Mouse (Mus musculus) kidney, postnatal 36 days (tissue): ENCODE data around the gene Serbp1.
"Not testable (repeated sequence)": the region's sequence is repeated elsewhere in the genome, so short reads cannot be mapped to it uniquely, and the experiment has no call there.

ENCODE experiments used
- DNase-seq, 2 experiments: peaks; one replicate each; pipeline ENCODE4 v3.0.0; 2021 to 2022; ENCODE audit warnings: mixed read lengths in 2 of 2

The Serbp1 gene

DNA sequence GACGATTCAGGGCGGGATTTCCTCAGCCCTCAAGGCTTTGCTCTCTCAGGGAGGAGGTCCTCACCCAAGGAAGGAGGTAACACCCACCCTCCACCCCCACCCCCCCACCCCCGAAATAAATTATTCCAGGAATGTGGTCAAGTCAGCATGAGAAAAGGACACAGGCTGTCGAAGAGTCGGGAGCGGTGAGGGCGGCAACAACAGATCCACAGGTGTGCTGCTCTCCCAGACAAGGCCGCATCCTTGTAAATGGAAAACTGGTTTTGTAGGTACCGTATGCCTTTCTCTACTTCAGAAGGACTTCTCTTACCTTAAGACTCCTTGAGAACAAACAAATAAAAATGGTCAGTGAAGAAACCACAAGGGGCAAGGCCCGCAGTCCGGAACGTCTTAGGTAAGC is at the start of gene Serbp1:
Serbp1 (plus strand) TSS at position 200 of the 400 bp plus-strand sequence.
- DNase-seq, result no peak

DNA sequence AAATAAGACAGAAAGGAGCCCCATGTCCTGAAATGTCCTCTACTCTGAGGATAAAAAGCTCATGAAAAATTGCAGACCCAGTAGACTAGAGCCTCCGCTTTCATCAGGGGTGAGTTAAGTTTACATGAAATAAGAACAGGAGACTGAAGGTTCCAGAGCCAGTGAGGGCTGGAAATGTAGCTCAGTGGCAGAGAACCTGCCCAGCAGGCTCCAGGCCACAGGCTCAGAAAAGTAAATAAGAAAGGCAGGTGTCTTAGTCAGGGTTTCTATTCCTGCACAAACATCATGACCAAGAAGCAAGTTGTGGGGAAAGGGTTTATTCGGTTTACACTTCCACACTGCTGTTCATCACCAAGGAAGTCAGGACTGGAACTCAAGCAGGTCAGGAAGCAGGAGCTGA is 44.4 kb upstream of the Serbp1 start:
- no peak for DNase-seq

DNA sequence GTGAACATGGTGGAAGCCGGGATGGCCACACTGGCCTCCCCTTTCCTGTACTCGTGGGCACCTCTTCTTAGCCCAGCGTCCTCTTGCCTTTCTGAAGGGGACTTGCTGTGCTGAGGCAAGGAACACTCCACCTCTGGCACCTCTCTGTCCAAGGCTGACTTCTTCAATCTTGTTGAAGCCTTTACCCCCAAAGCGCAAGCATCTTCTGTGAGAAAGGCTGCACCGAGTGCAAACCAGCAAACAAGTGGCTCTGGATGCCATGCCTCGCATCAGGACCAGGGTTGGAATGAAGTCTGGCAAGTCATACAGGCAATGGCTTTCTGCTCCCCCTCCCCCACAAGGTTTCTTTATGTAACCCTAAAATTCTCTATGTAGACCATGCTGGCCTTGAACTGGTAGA is 43.4 kb upstream of the Serbp1 start:
- DNase-seq, result no peak

DNA sequence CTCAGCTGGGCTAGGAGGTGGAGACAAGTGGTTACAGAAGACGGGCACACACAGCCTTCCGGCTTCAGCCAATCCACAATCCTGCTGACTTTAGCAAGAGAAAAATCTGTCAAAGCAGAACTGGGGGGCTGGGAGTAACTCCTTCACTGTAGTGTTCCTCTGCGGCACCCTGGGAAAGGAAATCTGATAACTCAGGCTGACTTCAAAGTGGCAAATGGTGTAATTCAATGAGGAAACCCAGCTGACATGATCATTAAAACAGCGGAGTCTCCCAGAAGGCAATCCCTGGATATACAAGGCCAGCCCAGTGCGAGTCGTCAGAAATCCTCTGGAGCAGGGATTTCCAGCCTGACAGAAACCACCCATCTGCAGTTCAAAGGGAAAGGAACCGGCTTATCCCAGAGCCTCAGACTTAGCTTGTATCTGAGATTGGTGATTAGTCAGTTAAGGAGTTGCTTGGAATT is 42.8 kb upstream of the Serbp1 start:
- DNase-seq, result peak; percentile 11 to 14

DNA sequence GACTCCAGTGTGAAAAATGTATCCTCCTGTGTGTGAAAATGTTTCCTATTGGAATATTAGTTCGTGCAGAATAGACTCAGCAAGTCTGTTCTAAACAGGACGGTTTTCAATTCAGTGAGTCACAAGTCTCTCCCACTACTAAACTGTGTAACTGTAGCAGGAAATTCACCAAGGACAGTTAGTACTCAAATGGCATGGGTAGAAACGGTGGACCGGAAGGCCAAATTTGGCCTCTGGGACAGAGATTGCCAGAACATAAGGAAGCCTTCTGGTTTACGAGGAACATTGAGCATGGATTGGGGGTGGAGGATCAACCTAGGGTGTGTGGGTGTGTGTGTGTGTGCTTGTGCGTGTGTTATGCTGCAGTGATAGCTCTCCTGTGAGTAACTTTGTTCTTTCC is 41.2 kb upstream of the Serbp1 start:
- DNase-seq, result no peak

DNA sequence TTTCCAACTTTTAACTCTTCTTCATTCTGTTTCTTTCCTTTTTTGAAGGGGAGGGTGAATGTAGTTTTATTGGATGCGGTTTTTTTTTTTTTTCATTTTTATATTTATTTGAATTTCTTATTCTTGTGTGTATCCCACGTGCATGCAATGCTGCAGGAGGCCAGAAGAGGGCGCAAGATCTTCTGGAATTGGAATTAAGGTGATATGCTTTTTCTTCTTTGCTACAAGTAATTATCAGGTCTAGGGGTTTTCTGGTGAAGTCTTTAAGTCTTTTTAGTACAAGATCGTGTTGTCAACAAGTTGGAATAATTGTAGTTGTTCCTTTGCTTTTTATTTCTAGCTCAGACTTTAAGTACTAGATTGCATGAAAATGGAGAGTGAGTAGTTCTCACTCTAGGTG is 39.9 kb upstream of the Serbp1 start:
- DNase-seq, result peak; percentile 20 to 73

DNA sequence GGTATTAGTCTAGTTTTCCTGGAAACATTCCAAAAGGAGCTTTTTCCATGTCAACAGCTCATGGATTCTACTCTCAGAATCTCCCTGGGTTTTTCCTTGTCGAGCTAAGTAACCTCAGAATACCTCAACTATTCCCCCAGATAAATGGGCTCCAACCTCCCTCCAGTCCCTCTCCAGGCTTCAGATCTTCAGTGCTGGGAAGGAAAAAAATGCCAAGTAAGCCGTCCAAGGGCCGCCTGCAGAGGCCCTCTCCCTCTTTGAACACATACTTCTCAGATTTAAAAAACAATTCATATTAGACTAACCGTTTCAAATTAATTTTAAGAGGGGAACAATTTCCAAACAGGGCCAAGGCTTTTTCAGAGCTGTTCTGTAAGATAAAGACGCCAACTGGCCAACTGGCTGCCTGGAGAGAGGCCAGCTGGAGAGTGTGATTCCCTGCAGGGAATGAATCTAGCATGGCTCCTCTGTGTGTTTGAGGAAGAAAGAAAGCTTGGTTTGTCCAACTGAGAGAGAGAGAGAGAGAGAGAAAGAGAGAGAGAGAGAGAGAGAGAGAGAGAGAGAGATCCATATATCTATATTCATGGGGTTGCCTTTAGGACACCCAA is 37.2 kb upstream of the Serbp1 start:
- DNase-seq, result no peak

DNA sequence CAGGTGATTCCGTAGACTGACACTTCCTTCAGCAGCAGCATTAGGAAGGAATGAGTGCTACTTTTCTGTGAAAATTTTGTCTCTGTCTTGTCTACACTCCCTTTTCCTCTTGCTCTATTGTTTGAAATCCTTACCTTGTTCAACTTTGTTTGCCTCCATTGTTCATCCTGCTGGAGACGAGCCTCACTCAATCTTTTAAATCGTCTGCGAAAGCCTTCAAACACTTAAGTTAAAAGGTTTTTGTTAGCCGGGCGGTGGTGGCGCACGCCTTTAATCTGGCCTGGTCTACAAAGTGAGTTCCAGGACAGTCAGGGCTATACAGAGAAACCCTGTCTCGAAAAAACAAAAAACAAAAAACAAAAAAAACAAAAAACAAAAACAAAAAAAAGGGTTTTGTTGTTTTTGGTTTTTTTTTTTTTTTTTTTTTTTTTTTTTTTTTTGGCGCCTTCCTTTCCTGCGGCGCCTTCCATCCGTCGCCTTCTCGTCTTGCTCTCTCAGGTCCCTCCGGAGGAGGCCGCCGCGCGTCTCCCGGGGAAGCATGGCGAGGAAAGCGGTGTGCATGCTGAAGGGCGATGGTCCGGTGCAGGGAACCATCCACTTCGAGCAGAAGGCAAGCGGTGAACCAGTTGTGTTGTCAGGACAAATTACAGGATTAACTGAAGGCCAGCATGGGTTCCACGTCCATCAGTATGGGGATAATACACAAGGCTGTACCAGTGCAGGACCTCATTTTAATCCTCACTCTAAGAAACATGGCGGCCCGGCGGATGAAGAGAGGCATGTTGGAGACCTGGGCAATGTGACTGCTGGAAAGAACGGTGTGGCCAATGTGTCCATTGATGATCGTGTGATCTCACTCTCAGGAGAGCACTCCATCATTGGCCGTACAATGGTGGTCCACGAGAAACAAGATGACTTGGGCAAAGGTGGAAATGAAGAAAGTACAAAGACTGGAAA is 32.6 kb upstream of the Serbp1 start:
- no peak for DNase-seq

DNA sequence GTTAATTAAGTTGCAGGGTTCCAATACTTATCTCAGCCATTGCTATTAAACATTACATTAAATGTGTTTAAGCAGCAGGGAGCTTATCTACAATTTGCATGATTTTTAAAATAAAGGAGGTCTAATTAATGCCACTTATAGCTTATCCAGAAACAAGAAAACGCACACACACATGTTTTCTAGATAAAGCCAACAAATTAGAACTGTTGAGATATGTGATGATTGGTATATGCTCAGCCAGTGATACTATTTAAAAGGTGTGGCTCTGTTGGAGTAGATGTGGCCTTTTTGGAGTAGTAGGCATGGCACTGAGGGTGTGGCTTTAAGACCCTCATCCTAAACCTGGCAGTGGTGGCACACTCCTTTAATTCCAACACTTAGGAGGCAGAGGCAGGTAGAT is 25.6 kb upstream of the Serbp1 start:
- no peak for DNase-seq

DNA sequence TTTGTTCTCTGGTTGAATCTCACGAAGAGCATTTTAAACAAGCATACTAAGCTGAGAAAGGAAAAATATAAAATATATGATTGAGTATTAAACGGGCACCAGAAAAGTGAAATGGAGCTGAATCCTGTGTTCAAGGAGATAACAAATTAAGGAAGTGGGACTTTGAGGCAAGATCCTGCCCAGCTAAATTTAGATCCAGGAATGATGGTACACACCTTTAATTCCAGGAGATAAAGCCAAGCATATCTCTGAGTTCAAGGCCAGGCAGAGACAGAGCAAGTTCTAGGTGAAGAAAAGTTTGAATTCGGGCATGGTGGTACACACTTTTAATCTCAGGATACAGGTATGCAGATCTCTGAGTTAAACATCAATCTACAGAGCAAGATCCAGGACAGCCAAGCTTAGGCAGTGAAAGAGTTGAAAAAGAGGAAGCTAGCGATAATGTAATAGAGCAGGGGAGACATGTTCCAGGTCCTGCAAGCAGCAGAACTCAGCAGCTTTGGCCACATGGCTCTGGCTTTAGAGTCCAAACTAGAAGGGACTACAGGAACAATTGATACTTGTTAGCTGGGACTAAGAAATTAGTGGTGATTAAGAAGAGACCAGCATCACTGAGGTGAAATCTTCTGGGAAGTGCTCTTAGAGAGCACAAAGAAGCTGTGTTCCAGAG is 24.4 kb upstream of the Serbp1 start:
- no peak for DNase-seq

DNA sequence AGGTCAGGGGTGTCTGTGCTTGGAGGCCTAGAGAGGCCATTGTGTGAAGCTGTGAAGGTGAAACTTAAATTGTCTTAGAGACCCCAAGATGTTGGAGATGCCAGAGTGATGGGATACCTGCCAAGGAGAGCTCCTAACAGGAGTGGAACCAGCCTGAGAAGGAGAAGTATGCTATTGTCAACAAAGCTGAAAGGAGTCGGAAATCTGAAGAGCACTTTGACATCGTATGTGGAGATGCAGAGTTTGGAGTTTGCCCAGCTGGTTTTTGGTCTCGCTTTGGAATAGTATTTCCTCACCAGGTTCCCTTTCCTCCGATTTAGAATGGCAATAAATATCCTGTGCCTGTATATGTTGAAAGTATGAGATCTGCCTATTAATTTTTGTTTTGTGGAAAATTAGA is 20.6 kb upstream of the Serbp1 start:
- DNase-seq, result no peak

DNA sequence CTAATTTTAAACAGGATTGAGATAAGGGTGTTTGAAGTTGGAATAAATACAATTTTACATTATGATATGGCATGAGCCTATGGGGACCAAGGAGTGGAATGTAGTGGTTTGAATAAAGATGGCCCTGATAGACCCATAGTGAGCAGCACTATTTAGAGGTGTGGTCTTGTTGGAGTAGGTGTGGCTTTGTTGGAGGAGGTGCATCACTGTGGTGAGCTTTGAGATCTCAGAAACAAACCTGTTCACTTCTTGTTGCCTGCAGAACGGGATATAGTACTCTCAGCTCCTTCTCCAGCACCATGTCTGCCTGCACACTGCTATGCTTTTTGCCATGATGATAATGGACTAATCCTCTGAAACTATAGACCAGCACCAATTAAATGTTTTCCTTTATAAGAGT is 20.1 kb upstream of the Serbp1 start:
- DNase-seq, result no peak

DNA sequence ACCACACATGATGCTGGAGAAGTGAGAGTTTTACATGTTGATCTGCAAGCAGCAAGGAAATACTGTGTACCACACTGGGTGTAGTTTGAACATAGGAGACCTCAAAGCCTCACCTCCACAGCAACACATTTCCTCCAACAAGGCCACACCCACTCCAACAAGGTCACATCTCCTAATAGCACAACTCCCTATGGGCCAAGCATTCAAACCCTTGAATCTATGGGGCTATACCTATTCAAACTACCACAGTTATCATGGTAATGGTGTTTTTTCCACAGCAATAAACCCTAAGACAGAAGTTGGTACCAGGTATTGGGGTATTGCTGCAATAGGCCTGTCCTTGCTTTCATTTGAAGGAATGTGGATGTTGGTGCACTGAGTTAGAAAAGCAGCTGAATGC is 19.4 kb upstream of the Serbp1 start:
- no peak for DNase-seq

DNA sequence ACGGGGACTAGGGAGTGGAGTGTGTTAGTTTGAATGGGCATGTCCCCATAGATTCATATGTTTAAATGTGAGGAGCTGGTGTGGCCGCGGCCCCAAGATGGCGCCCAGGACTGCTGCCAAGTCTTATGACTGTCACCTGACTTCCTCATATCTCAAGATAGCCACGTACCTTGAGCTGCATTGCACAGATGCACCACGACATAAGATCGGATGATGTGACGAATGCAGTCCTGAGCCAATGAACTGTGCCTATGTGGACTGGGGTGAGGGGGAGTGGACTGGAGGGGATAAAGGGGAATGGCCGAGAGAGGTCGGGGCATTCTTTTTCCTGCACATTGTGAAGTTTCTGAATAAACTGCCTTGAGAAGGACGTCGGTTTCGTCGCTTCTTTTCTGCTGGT is 18.0 kb upstream of the Serbp1 start:
- DNase-seq, result not testable (repeated sequence)

DNA sequence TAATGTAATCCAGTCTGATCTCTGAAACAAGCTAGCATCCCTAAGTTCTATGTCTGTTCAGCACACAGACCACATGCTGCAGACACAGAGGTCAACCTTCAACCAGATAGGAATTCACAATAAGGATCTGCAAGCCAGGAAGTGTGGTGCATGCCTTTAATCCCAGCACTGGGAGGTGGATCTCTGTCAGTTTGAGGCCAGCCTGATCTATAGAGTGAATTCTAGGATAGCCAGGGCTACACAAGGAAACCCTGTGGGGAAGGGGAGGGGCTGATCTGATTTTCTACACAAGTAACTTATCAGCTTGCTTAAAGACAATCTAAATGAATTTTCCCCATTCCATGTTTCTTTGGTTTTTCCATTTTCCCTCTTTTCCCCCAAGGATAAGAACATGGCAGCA is 17.2 kb upstream of the Serbp1 start:
- no peak for DNase-seq

DNA sequence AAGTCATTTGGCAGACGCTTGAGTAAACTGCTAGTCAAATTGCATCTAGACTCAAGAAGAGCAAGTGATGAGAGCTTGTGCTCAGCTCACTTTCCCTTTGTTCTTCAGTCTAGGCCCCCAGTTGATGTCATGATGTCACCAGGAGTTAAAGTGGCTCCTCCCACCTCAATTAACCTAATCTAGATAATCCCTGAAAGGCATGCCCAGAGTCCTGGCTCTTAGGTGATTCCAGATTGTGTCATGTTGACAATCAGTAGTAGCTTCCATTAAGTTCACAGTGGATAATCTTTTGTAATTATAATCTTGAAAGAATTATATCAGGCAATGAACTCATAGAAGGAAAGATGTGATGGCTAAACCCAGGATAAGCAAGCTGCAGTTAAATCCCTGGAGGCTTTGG is 14.9 kb upstream of the Serbp1 start:
- no peak for DNase-seq

DNA sequence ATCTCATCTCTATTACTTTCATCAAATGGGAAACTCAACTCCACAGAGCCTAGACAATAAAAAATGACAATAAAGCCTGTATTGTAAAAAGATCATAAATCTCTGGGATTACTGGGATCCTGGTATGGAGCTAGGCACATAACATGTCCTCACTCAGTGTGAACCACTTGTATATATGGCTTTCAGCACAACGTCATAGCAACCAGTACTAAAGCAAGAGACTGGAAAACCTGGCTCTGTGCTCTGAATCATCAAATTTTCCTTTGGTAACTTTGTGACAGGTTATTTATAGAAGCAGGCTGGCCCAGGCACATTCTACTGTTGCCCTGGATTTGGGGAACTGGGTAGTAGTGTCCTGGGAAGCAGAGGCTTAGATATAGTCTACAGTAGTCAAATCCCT is 14.5 kb upstream of the Serbp1 start:
- DNase-seq, result no peak

DNA sequence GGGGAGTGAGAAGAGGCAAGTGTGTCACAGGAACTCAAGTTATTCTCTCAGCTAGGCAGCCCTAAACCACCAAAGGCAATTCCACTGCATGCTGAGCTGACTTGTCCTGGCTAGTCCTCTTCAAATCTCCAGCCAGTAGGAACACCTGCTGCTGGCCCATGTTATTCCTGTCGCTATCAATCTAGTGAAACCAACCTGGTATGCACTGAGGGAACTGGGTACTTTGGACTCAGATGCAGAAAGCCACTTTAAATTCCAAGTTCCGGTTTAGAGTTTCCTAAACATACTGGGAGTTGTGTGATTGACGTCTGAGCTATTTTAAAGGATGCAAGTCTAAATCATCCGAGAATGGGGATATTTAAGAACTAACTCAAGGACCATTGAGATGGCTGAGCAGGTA is 11.7 kb upstream of the Serbp1 start:
- DNase-seq, result no peak

DNA sequence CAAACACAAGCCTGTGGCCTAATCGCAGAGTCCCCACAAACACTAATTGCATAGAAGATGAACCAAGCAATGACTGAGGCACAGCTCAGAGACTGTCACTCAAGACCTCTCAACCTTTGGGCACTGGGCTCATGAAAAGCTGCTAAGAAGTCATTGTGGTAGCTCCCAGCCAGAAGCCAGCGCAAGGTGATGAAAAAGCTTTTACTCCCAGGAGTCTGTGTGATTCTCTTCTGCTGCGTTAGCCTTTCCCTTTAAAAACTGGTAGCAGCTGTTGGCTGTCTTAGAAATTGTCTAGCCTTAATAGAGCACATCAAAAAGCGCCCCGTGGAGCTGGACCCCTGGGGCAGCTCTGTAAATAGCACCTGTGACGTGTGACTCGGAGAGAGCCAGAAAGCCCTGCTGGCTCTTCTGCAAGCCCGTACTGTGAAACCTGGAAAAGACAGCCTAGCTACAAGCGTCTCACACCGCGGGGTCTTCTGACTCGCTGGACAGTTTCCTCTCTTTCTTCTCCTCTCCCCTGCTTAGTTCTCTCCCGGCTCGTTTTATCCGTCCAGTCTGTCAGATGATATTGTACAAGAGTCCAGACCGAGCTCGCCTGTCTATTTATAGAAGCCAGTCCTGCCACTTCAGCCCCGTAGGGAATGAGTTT is 9.4 kb upstream of the Serbp1 start:
- peak in 1 of 2 experiments; percentile 2 for DNase-seq

DNA sequence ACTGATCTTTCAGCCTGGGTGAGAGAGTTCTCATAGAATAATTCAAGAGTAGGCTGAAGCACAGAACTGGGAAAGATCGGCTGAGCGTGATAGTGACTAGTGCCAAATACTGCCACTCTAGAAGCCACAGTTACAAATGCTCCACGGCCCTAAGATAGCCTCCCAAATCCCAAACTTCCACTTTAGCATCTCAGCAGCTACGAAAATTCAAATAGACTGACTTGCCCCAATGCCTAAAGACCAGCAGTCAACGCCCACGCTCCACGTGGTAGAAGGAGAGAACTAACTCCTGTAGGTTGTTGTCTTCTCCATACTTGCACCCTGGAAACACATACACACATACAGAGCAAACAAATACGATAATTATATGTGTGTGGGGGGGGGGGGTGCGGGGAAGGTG is 8.5 kb upstream of the Serbp1 start:
- no peak for DNase-seq

DNA sequence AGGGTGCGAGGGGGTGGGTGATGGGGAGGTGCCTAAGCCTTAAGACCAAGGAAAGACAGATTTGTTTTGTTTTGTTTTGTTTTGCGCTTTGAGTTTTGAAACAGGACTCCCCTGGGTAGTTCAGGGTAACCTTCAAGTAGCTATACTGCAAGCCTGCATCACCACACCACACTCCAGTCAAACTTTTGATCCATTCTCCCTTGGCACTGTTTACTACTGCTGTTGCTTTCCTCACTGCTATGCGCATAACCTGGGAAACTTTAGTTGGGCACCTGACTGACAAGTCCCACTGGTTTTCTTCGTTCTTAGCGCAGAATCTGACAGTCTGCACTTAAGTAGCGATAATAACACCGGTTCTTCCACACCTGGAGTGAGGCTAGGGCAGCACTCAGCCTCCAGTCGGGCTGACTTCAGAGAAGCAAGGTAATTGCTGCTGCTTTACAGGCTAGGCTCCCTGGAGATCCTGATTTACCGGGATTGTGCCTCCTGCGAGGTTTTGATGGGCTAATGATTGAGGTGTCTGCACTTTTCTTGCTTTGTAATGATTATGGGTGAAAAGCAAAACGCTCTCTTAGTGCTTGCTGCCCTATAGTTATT is 8.0 kb upstream of the Serbp1 start:
- no peak for DNase-seq

DNA sequence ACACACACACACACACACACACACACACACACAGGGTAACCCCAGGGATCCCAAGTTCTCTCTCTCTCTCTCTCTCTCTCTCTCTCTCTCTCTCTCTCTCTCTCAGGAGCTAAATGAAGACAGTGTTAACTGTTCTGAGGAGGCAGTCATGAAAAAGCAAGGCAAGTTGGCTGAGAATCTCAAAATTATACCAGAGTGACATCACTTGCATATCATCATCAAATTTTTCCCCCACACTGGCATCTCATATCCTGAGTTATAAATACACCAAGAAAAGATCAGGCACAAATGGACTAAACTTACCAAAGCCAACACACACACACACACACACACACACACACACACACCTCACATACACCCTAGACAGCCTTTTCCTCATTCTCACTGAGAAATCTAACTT is 7.0 kb upstream of the Serbp1 start:
- no peak for DNase-seq

DNA sequence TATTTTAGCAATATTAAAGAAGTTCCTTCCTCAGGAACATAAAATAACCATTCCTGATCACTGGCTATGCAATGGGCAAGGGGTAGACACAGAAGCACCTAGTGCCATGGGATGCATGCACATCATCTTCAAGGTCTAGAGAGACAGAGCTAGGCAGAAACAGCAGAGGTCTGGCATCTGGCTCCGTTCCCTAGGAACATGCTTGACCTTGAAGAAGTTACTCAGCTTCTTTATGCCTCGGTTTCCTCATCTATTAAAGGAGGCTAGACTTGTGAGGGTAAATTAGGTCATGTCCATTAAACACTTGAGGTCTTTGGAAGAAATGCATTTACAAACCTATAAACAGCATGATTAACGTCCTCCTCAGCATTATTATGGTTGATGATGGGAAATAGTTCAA is 2.3 kb upstream of the Serbp1 start:
- no peak for DNase-seq
